Mouse (Mus musculus) intestine, postnatal 0 days (tissue): ENCODE results near the gene Btrc. TPM values are rescaled to one million over a fixed set of nuclear protein-coding genes. Genes with fewer than 3 reads are reported as not detected.

ENCODE experiments used
- ATAC-seq: fragments of 200-750 bp; cut with Nextera tagmentation; 2 replicates; pipeline ENCODE4 v1.8.0; 2017; ENCODE audit warnings: mild to moderate bottlenecking, moderate TSS enrichment, moderate library complexity
- H3K27ac ChIP-seq: fragments of 300-500 bp; sonication (generic); 2 replicates; pipeline ENCODE4 v1.5.1; 2014; ENCODE audit warnings: mild to moderate bottlenecking, low read depth, low read length, moderate library complexity
- H3K27me3 ChIP-seq: fragments of 300-500 bp; sonication (generic); replicated peaks from 2 replicates; pipeline ENCODE4 v1.6.1; 2014; ENCODE audit warnings: low read length, mixed read lengths; ENCODE audit not compliant: control insufficient read depth, insufficient read depth
- H3K36me3 ChIP-seq: fragments of 300-500 bp; sonication (generic); 2 replicates; pipeline ENCODE4 v1.6.1; 2014; ENCODE audit warnings: mild to moderate bottlenecking, moderate library complexity; ENCODE audit not compliant: control insufficient read depth, insufficient read depth
- H3K4me1 ChIP-seq: fragments of 300-500 bp; sonication (generic); replicated peaks from 2 replicates; pipeline ENCODE4 v1.6.1; 2014; ENCODE audit warnings: antibody characterized with exemption, low read length, mixed read lengths; ENCODE audit not compliant: control insufficient read depth, insufficient read depth
- H3K4me2 ChIP-seq: fragments of 300-500 bp; sonication (generic); replicated peaks from 2 replicates; pipeline ENCODE4 v1.6.1; 2014; ENCODE audit warnings: low read depth, mild to moderate bottlenecking, moderate library complexity
- H3K4me3 ChIP-seq: fragments of 300-500 bp; sonication (generic); 2 replicates; pipeline ENCODE4 v1.5.1; 2014; ENCODE audit warnings: low read depth, low read length
- H3K9ac ChIP-seq: fragments of 300-500 bp; sonication (generic); 2 replicates; pipeline ENCODE4 v1.6.1; 2014; ENCODE audit warnings: mild to moderate bottlenecking, low read depth, low read length
- H3K9me3 ChIP-seq: fragments of 300-500 bp; sonication (generic); 2 replicates; pipeline ENCODE4 v1.6.1; 2016; ENCODE audit warnings: mixed run types; ENCODE audit not compliant: control insufficient read depth
- CTCF ChIP-seq: sonication (generic); IDR thresholded peaks from 2 replicates; pipeline ENCODE4 v1.5.1; 2016; ENCODE audit warnings: low read depth, mild to moderate bottlenecking, control low read depth, antibody characterized with exemption, moderate library complexity
- WGBS: fragments of 180-500 bp; shearing (Covaris S2); extraction: QIAGEN DNeasy Blood & Tissue Kit; methylation state at CpG from one replicate; pipeline ENCODE4 v1.1.7; 2014; 5-methylcytosine and 5-hydroxymethylcytosine counted together
- polyA plus RNA-seq: library from polyadenylated mRNA; unstranded; fragments of >200 nt; fragmentation: Nextera tagmentation; extraction: Ambion mirVana; gene quantifications from 2 replicates; pipeline ENCODE4 v1.2.1, GENCODE M21; 2015

Gene Btrc
- polyA plus RNA-seq, 1 experiment from 2014 or later: 11.9 TPM

DNA sequence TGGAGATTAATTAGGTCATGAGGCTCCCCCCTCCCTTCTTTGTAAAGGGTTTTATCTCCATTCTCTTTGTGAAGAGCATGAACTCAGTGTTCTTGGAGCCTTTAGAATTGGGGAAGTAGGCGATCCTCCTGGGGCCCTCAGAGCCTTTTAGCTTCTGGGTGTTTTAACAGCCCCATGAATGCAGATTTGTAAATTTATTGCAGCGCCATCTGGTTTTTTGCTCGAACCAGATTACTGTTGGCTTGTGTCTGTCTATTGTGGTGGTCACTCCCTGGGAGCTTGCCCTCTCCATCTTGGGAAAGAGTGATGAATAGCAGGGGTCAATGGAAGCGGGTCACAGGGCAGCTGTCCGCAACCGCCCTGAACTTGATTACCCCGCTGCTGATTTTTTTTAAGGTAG, 95.2 kb downstream of the Btrc start:
- Histone ChIP-seq H3K4me1 (no peaks in the 10 kb centered on the region), H3K4me3 (no peak overlapping the region), H3K9me3 (no peaks in the 10 kb centered on the region), H3K27me3 (no peaks in the 10 kb centered on the region), H3K9ac (no peak overlapping the region), H3K36me3 (no peaks in the 10 kb centered on the region), H3K4me2 (no peak overlapping the region), H3K27ac (no peak overlapping the region)
- ATAC-seq: no peak
- 73% methylated on average over 7 of the region's 7 CpGs for WGBS
- no peak for TF ChIP-seq CTCF

DNA sequence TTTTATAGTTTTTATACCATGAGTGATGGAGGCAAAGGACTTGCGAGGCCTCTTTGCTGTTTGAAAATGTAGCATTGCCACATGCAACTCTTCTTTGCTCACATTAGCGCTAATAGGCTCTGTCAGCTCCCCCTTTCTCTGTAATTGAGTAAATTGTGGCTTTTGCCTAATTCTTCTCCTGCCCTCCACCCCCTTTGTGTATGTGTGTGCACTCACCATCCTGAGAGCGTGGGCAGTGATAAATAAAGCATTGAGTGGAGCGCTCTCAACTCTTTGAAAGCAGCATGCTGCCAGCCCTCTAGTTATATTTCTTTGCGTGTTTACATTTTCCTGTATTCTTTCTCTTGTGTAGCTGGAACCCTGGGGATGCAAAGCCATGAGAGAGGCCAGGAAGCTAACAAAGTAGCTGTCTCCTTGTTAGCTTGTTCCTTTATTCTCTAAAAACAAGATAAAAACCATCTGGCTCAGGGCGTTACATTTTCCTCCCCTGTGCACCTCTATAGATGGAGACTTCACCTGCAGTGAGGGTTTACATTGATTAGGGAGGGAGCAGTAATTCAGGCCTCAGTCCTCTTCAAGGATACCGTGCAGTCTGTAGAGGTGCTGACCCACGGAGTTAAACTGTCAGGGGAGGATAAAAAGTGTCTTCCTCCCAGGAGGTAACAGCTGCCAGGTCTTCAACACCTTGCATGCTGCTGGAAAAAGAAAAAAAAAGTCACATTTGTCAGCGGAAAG, 96.6 kb downstream of the Btrc start:
- H3K27ac ChIP-seq: no peak overlapping the region
- no peak overlapping the region for H3K4me3 ChIP-seq
- no peak overlapping the region for H3K9ac ChIP-seq
- no peak overlapping the region for H3K4me2 ChIP-seq
- 0 out of 2 replicates have a peak, but pooled peaks cover 2% of the 10 kb centered on the region for H3K36me3 ChIP-seq
- H3K9me3 ChIP-seq: no peaks in the 10 kb centered on the region
- H3K4me1 ChIP-seq: no peaks in the 10 kb centered on the region
- no peak for TF ChIP-seq CTCF
- no peaks in the 10 kb centered on the region for H3K27me3 ChIP-seq
- ATAC-seq: no peak
- WGBS: 64% methylated on average over 9 of the region's 9 CpGs

DNA sequence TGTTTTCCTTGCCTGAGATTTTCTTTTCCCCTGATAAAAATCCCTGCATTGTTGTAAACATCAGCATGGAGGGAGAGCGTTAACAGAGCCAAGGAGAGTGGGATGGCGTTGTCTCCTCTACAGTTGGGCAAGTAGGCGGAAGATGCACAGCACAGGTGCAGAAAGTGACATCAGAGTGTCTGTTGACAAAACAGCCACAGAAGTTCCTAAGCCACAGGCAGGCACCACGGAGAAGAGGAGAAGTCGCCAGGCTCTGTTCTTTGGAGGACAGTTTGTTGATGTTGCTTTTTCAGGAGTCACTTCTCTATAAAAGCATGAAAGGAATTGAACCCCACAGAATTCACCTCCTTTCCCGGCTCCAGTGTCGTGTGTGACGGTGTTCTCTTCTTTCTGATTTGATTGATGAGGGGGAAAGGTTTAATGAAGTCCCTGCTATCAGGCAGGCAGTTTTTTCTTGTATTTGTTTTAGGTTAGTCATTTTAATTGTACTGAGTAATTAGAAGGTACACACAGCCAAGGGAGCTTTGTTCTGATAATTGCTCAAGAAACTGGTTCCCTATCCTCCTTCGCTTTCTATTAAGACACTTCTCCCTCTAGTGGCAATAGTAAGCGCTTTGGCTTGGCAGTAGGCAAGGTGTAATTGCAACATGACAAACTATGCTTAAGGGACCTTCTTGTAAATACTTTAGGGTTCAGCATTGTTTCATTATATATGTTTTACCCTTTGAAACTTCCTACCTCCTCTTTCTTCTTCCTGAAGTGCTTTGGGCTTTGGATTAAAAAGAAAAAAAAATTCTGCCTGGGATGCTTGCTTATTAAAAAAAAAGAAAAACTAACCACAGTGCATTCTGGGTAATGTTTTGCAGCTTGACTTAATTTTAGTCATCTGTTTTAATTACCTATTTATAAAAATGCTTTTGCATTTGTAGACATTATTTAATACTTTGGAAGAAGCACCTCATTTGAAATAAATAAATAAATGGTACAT, 97.5 kb downstream of the Btrc start:
- H3K36me3 ChIP-seq: 0 out of 2 replicates have a peak, but pooled peaks cover 3% of the 10 kb centered on the region
- ATAC-seq: no peak
- H3K27me3 ChIP-seq: no peaks in the 10 kb centered on the region

DNA sequence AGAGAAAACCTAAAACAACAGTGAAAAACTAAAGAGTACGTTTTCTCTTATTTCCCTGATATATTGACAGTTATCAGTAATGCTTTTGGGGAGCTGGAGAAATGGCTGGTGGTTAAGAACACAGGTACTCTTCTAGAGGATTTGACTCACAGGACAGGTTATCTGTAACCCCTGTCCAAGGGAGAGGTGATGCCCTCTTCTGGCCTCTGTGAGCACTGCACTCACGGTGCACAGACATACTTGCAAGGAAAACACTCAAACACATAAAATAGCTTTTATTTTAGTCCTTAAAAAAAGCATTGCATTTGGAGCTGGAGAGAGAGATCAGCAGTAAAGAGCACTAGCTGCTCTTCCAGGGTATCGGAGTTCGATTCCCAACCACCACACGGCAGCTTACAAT, 106.2 kb downstream of the Btrc start:
- Histone ChIP-seq H3K27me3 (no peaks in the 10 kb centered on the region), H3K36me3 (0 out of 2 replicates have a peak, but pooled peaks cover 3% of the 10 kb centered on the region), H3K4me1 (no peaks in the 10 kb centered on the region), H3K4me2 (no peak overlapping the region), H3K9me3 (no peaks in the 10 kb centered on the region), H3K4me3 (no peak overlapping the region), H3K27ac (no peak overlapping the region), H3K9ac (no peak overlapping the region)
- WGBS: 97% methylated on average over 5 of the region's 5 CpGs
- no peak for ATAC-seq
- TF ChIP-seq CTCF: no peak

More for the DNA sequence above, 97.5 kb downstream of the Btrc start:
- peak; percentile 70 for TF ChIP-seq CTCF
- Histone ChIP-seq H3K4me2 (no peak overlapping the region), H3K9me3 (no peaks in the 10 kb centered on the region), H3K27ac (no peak overlapping the region), H3K4me1 (no peaks in the 10 kb centered on the region), H3K4me3 (no peak overlapping the region), H3K9ac (no peak overlapping the region)
- WGBS: 71% methylated on average over 10 of the region's 10 CpGs

DNA sequence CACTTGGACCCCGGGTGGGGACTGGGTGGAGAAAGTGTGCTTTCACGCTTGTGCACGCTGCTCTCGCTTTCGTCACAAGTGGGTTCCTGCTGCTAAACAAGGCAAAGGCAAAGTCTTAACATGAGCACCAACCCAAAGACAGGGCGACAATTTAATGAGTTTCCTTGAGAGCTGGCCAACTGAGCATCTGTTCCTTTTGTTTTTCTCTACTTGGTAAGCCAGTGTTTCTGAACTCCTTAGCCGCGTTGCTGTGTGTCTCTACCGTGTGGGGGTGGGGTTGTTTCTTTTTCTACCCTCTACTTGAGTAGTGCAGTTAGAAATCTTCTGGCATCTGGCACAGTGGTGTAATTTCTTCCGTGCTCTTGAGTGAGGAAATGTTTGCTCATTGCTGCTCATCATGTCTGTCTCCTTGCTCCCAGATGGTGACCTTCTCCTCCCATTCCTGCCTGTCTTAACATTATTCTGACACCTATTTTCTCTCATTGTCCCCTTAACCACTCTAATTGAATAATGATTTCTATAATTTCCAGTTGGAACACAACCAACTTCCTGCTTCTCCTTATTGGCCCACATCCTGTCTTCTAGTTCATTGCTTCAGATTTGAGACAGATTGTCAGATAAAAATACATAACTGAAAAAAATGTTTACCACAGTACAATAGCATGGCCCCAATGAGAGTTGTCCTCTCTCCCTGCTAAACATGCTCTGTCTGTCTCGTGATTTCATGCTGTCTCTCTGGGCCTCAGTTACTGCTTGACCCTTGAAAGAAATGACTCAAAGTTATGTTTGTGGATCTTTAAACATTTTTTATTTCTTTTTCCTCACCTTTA, 109.4 kb downstream of the Btrc start:
- no peaks in the 10 kb centered on the region for H3K27me3 ChIP-seq

More for the DNA sequence above, 109.4 kb downstream of the Btrc start:
- Histone ChIP-seq H3K4me1 (no peaks in the 10 kb centered on the region), H3K4me3 (no peak overlapping the region), H3K9ac (no peak overlapping the region), H3K27ac (no peak overlapping the region), H3K36me3 (no peaks in the 10 kb centered on the region), H3K9me3 (no peaks in the 10 kb centered on the region), H3K4me2 (no peak overlapping the region)
- TF ChIP-seq CTCF: no peak
- WGBS: 62% methylated on average over 11 of the region's 11 CpGs
- ATAC-seq: no peak
